Comparison of ENCODE assay signal across 19 mouse cellular contexts in genomic region chr2:164004503-164004902, GRCm38 (mm10). TPM values are rescaled to one million over a fixed set of nuclear protein-coding genes. Genes with fewer than 3 reads are reported as not detected.
"Had no signal": no experiment of that assay in that cellular context is flagged by ENCODE, and none has a peak within 500 bp of the region (broad histone marks: within the 10 kb centered on the region; RNA-seq: fewer than 3 reads in every experiment).

No protein-coding gene starts in this region.

- H3K9ac ChIP-seq: liver, embryonic 13.5 days; midbrain, embryonic 12.5 days; midbrain, embryonic 15.5 days; neural tube, embryonic 12.5 days; neural tube, embryonic 15.5 days had no signal

- H3K27ac ChIP-seq: left cerebral cortex, adult 2 months; liver, embryonic 13.5 days; macrophage; midbrain, embryonic 12.5 days; midbrain, embryonic 15.5 days; neural tube, embryonic 12.5 days; neural tube, embryonic 15.5 days; stomach, postnatal 0 days had no signal

- H3K4me3 ChIP-seq: left cerebral cortex, adult 2 months; liver, embryonic 13.5 days; midbrain, embryonic 12.5 days; midbrain, embryonic 15.5 days; neural tube, embryonic 12.5 days; neural tube, embryonic 15.5 days had no signal

- ATAC-seq: midbrain, embryonic 15.5 days had no signal

- H3K27me3 ChIP-seq: liver, embryonic 13.5 days; midbrain, embryonic 12.5 days; midbrain, embryonic 15.5 days; neural tube, embryonic 12.5 days; neural tube, embryonic 15.5 days had no signal

- H3K36me3 ChIP-seq: midbrain, embryonic 12.5 days; midbrain, embryonic 15.5 days; neural tube, embryonic 12.5 days; neural tube, embryonic 15.5 days had no signal

- DNase-seq: kidney, adult 18-20 months; kidney, adult 9 months; kidney, postnatal 14 days; kidney, postnatal 4 days; layer of hippocampus, postnatal 36 days; liver, embryonic 13.5 days; lung, adult 18-20 months; right cerebral cortex, adult 18-20 months; right cerebral cortex, postnatal 14 days; right cerebral cortex, postnatal 4 days; thymus, adult 18-20 months; thymus, postnatal 36 days had no signal

- H3K4me2 ChIP-seq: liver, embryonic 13.5 days; midbrain, embryonic 12.5 days; midbrain, embryonic 15.5 days; neural tube, embryonic 12.5 days; neural tube, embryonic 15.5 days had no signal

- H3K9me3 ChIP-seq: liver, embryonic 13.5 days; midbrain, embryonic 12.5 days; midbrain, embryonic 15.5 days; neural tube, embryonic 12.5 days; neural tube, embryonic 15.5 days had no signal

RNA-seq across cellular contexts. Expression of gene Pabpc1l, which starts 20.7 kb away (rescaled TPM):
- polyA plus RNA-seq: macrophage had no signal
